Mouse (Mus musculus): ENCODE measurements around the gene Trim11. TPM values are rescaled to one million over a fixed set of nuclear protein-coding genes. Genes with fewer than 3 reads are reported as not detected.

Gene Trim11
- polyA plus RNA-seq, 1 experiment from 2014 or later = 18.2 TPM

GRCm38 (mm10) chr11:58971796-58972195 is 6.1 kb upstream of the Trim11 start:
- no peak for TF ChIP-seq CTCF (IDR thresholded peaks at IDR 0.05; ENCODE audit: low read depth)
- Histone ChIP-seq H3K9me3 (ENCODE audit: low read depth, low read length) (no peaks in the 10 kb centered on the region), H3K4me3 (ENCODE audit: low read depth, low read length) (no peak overlapping the region), H3K4me2 (no peak overlapping the region), H3K27ac (ENCODE audit: low read depth) (no peak overlapping the region), H3K36me3 (ENCODE audit: insufficient read depth) (peaks cover 13% of the 10 kb centered on the region; the same call in 1 of the 2 replicates), H3K4me1 (ENCODE audit: insufficient read depth) (no peaks in the 10 kb centered on the region), H3K9ac (no peak overlapping the region), H3K27me3 (ENCODE audit: insufficient read depth, low read length) (no peaks in the 10 kb centered on the region)
- ATAC-seq (ENCODE audit: insufficient read depth) (no peak), DNase-seq (no peak)
- WGBS = 94% methylated on average over 3 of the region's 3 CpGs

- Histone ChIP-seq H3K9me3 (ENCODE audit: low read depth, low read length) (no peaks in the 10 kb centered on the region), H3K36me3 (ENCODE audit: insufficient read depth) (peaks cover 13% of the 10 kb centered on the region; the same call in 1 of the 2 replicates), H3K27ac (ENCODE audit: low read depth) (no peak overlapping the region), H3K4me1 (ENCODE audit: insufficient read depth) (0 out of 2 replicates have a peak, but pooled peaks cover under 1% of the 10 kb centered on the region), H3K4me3 (ENCODE audit: low read depth, low read length) (no peak overlapping the region), H3K27me3 (ENCODE audit: insufficient read depth, low read length) (no peaks in the 10 kb centered on the region), H3K4me2 (no peak overlapping the region), H3K9ac (no peak overlapping the region)
- no peak for DNase-seq
- 87% methylated on average over 3 of the region's 3 CpGs for WGBS
- TF ChIP-seq CTCF (IDR thresholded peaks at IDR 0.05; ENCODE audit: low read depth) = no peak
- ATAC-seq (ENCODE audit: insufficient read depth) = no peak
Observed at GRCm38 (mm10) chr11:58974414-58974813, 3.5 kb upstream of the Trim11 start.

- peak overlapping the region; percentile 94 for H3K4me3 ChIP-seq (ENCODE audit: low read depth, low read length)
- peak; percentile 47 for DNase-seq
- TF ChIP-seq CTCF (IDR thresholded peaks at IDR 0.05; ENCODE audit: low read depth) = no peak
- H3K9me3 ChIP-seq (ENCODE audit: low read depth, low read length) = no peaks in the 10 kb centered on the region
- no peaks in the 10 kb centered on the region for H3K27me3 ChIP-seq (ENCODE audit: insufficient read depth, low read length)
- under 1% methylated on average over 29 of the region's 29 CpGs for WGBS
- peaks cover 15% of the 10 kb centered on the region for H3K36me3 ChIP-seq (ENCODE audit: insufficient read depth)
- peak overlapping the region; percentile 87 for H3K9ac ChIP-seq
- 0 out of 2 replicates have a peak, but pooled peaks have one; percentile 4 for ATAC-seq (ENCODE audit: insufficient read depth)
- peak overlapping the region; percentile 98 for H3K4me2 ChIP-seq
- peak overlapping the region; percentile 72 for H3K27ac ChIP-seq (ENCODE audit: low read depth)
- 0 out of 2 replicates have a peak, but pooled peaks cover 5% of the 10 kb centered on the region for H3K4me1 ChIP-seq (ENCODE audit: insufficient read depth)
Observed at GRCm38 (mm10) chr11:58977150-58977549, 743 bp upstream of the Trim11 start.

GRCm38 (mm10) chr11:58977607-58978026 is 276 bp upstream of the Trim11 start:
- WGBS = under 1% methylated on average over 21 of the region's 21 CpGs
- no peaks in the 10 kb centered on the region for H3K9me3 ChIP-seq (ENCODE audit: low read depth, low read length)
- H3K27ac ChIP-seq (ENCODE audit: low read depth) = peak overlapping the region; percentile 72
- H3K4me1 ChIP-seq (ENCODE audit: insufficient read depth) = 0 out of 2 replicates have a peak, but pooled peaks cover 5% of the 10 kb centered on the region
- peak overlapping the region; percentile 98 for H3K4me2 ChIP-seq
- H3K27me3 ChIP-seq (ENCODE audit: insufficient read depth, low read length) = no peaks in the 10 kb centered on the region
- ATAC-seq (ENCODE audit: insufficient read depth) (peak; percentile 23; the same call in 1 of the 2 replicates), DNase-seq (no peak)
- H3K4me3 ChIP-seq (ENCODE audit: low read depth, low read length) = peak overlapping the region; percentile 94
- peak overlapping the region; percentile 87 for H3K9ac ChIP-seq
- peaks cover 16% of the 10 kb centered on the region for H3K36me3 ChIP-seq (ENCODE audit: insufficient read depth)
- no peak for TF ChIP-seq CTCF (IDR thresholded peaks at IDR 0.05; ENCODE audit: low read depth)

GRCm38 (mm10) chr11:58978706-58979030 is 775 bp downstream of the Trim11 start:
- Histone ChIP-seq H3K4me2 (peak overlapping the region; percentile 98), H3K9me3 (ENCODE audit: low read depth, low read length) (no peaks in the 10 kb centered on the region), H3K36me3 (ENCODE audit: insufficient read depth) (peaks cover 22% of the 10 kb centered on the region), H3K4me1 (ENCODE audit: insufficient read depth) (0 out of 2 replicates have a peak, but pooled peaks cover 5% of the 10 kb centered on the region), H3K4me3 (ENCODE audit: low read depth, low read length) (peak overlapping the region; percentile 94), H3K9ac (peak overlapping the region; percentile 87), H3K27ac (ENCODE audit: low read depth) (no peak overlapping the region), H3K27me3 (ENCODE audit: insufficient read depth, low read length) (no peaks in the 10 kb centered on the region)
- no peak for TF ChIP-seq CTCF (IDR thresholded peaks at IDR 0.05; ENCODE audit: low read depth)
- DNase-seq (no peak), ATAC-seq (ENCODE audit: insufficient read depth) (peak; percentile 14; the same call in 1 of the 2 replicates)
- WGBS = 3% methylated on average over 5 of the region's 5 CpGs

GRCm38 (mm10) chr11:58979183-58979582 is 1.3 kb downstream of the Trim11 start:
- peak overlapping the region; percentile 94 for H3K4me3 ChIP-seq (ENCODE audit: low read depth, low read length)
- 0 out of 2 replicates have a peak, but pooled peaks cover 5% of the 10 kb centered on the region for H3K4me1 ChIP-seq (ENCODE audit: insufficient read depth)
- 78% methylated on average over 3 of the region's 3 CpGs for WGBS
- ATAC-seq (ENCODE audit: insufficient read depth) = no peak
- no peak overlapping the region for H3K27ac ChIP-seq (ENCODE audit: low read depth)
- H3K4me2 ChIP-seq = peak overlapping the region; percentile 98
- DNase-seq = no peak
- H3K9ac ChIP-seq = peak overlapping the region; percentile 87
- H3K36me3 ChIP-seq (ENCODE audit: insufficient read depth) = peaks cover 27% of the 10 kb centered on the region
- H3K27me3 ChIP-seq (ENCODE audit: insufficient read depth, low read length) = no peaks in the 10 kb centered on the region
- no peak for TF ChIP-seq CTCF (IDR thresholded peaks at IDR 0.05; ENCODE audit: low read depth)
- H3K9me3 ChIP-seq (ENCODE audit: low read depth, low read length) = no peaks in the 10 kb centered on the region

GRCm38 (mm10) chr11:58979661-58980060 is 1.8 kb downstream of the Trim11 start:
- no peaks in the 10 kb centered on the region for H3K27me3 ChIP-seq (ENCODE audit: insufficient read depth, low read length)
- H3K4me3 ChIP-seq (ENCODE audit: low read depth, low read length) = peak overlapping the region; percentile 94
- 0 out of 2 replicates have a peak, but pooled peaks cover 5% of the 10 kb centered on the region for H3K4me1 ChIP-seq (ENCODE audit: insufficient read depth)
- WGBS = 72% methylated on average over 7 of the region's 7 CpGs
- no peaks in the 10 kb centered on the region for H3K9me3 ChIP-seq (ENCODE audit: low read depth, low read length)
- H3K4me2 ChIP-seq = peak overlapping the region; percentile 98
- H3K9ac ChIP-seq = peak overlapping the region; percentile 87
- peaks cover 32% of the 10 kb centered on the region for H3K36me3 ChIP-seq (ENCODE audit: insufficient read depth)
- no peak for ATAC-seq (ENCODE audit: insufficient read depth)
- TF ChIP-seq CTCF (IDR thresholded peaks at IDR 0.05; ENCODE audit: low read depth) = no peak
- no peak overlapping the region for H3K27ac ChIP-seq (ENCODE audit: low read depth)
- no peak for DNase-seq
